In genomic region chr9:21314367-21315140, GRCm38 (mm10) we compare ENCODE assay signal across 1 mouse cellular context.
A peak's percentile ranks its signal among the peaks of the same experiment; 100 is the strongest.
TF ChIP-seq lines count a peak whose summit lies in the region.

No protein-coding gene starts in this region.

TF ChIP-seq in MEL, 35 proteins besides CTCF, POLR2A, EP300 and RAD21 (continued from another document):
- TF ChIP-seq POLR2AphosphoS5 (IDR thresholded peaks at IDR 0.05; ENCODE audit: borderline replicate concordance, low read depth, low read length): no peak
- 0 out of 2 replicates have a peak, but pooled peaks have one; percentile 14 for TF ChIP-seq NELFE (IDR thresholded peaks at IDR 0.05; ENCODE audit: low read depth, low read length)
- peak; percentile 36 for TF ChIP-seq MXI1 (IDR thresholded peaks at IDR 0.05; ENCODE audit: low read depth, low read length)
- no peak for TF ChIP-seq ZMIZ1 (IDR thresholded peaks at IDR 0.05; ENCODE audit: low read depth, low read length)
- no peak for TF ChIP-seq CHD2 (IDR thresholded peaks at IDR 0.05; ENCODE audit: low read length)
- TF ChIP-seq ZNF384 (IDR thresholded peaks at IDR 0.05; ENCODE audit: low read depth, low read length): no peak
- TF ChIP-seq GATA1 (IDR thresholded peaks at IDR 0.05; ENCODE audit: low read depth, low read length): peak; percentile 23; the same call in 1 of the 2 replicates
- TF ChIP-seq ETS1 (IDR thresholded peaks at IDR 0.05; ENCODE audit: low read depth, low read length): 0 out of 2 replicates have a peak, but pooled peaks have one; percentile 24
- no peak for TF ChIP-seq ELF1 (IDR thresholded peaks at IDR 0.05; ENCODE audit: low read depth, low read length)
- no peak for TF ChIP-seq POLR2AphosphoS2 (IDR thresholded peaks at IDR 0.05; ENCODE audit: low read length)
- no peak for TF ChIP-seq E2F4 (IDR thresholded peaks at IDR 0.05; ENCODE audit: borderline replicate concordance, low read depth, low read length)
- TF ChIP-seq UBTF (IDR thresholded peaks at IDR 0.05; ENCODE audit: borderline replicate concordance, insufficient read depth, low read depth, low read length): no peak
- no peak for TF ChIP-seq USF1 (IDR thresholded peaks at IDR 0.05; ENCODE audit: low read depth, low read length)
- no peak for TF ChIP-seq MYB (IDR thresholded peaks at IDR 0.05; ENCODE audit: low read depth, low read length)
- no peak for TF ChIP-seq BHLHE40 (IDR thresholded peaks at IDR 0.05; ENCODE audit: borderline replicate concordance, low read depth, low read length)
- no peak for TF ChIP-seq KAT2A (conservative IDR thresholded peaks at IDR 0.05; ENCODE audit: low read depth, low read length)
- no peak for TF ChIP-seq JUND (IDR thresholded peaks at IDR 0.05; ENCODE audit: low read depth, low read length)
- no peak for TF ChIP-seq GABPA (IDR thresholded peaks at IDR 0.05; ENCODE audit: low read depth, low read length)
- no peak; the same call in 1 of the 2 replicates for TF ChIP-seq ZC3H11A (IDR thresholded peaks at IDR 0.05; ENCODE audit: low read depth, low read length)
- TF ChIP-seq NRF1 (IDR thresholded peaks at IDR 0.05; ENCODE audit: insufficient read depth, low read depth, low read length, poor library complexity, severe bottlenecking): no peak
- no peak for TF ChIP-seq RCOR1 (IDR thresholded peaks at IDR 0.05; ENCODE audit: low read depth, low read length)
- no peak for TF ChIP-seq MAFK (IDR thresholded peaks at IDR 0.05; ENCODE audit: borderline replicate concordance, low read depth, low read length)
- no peak for TF ChIP-seq MEF2A (IDR thresholded peaks at IDR 0.05; ENCODE audit: extremely low read depth, insufficient replicate concordance, low read depth, low read length, poor library complexity, severe bottlenecking)
- TF ChIP-seq HCFC1 (IDR thresholded peaks at IDR 0.05; ENCODE audit: low read depth, low read length): no peak
- TF ChIP-seq MAX (IDR thresholded peaks at IDR 0.05; ENCODE audit: low read length): 0 out of 2 replicates have a peak, but pooled peaks have one; percentile 35
- TF ChIP-seq CHD1 (IDR thresholded peaks at IDR 0.05; ENCODE audit: low read depth, low read length): no peak
- TF ChIP-seq TBP (IDR thresholded peaks at IDR 0.05; ENCODE audit: low read depth, low read length): peak; percentile 65; the same call in 1 of the 2 replicates
- TF ChIP-seq SIN3A (IDR thresholded peaks at IDR 0.05; ENCODE audit: low read length): peak; percentile 61; the same call in 1 of the 2 replicates
- no peak for TF ChIP-seq ZKSCAN1 (IDR thresholded peaks at IDR 0.05; ENCODE audit: low read depth, low read length)
- peak; percentile 17; the same call in 1 of the 2 replicates for TF ChIP-seq SMC3 (IDR thresholded peaks at IDR 0.05; ENCODE audit: low read depth, low read length)
- no peak for TF ChIP-seq USF2 (IDR thresholded peaks at IDR 0.05; ENCODE audit: borderline replicate concordance in 1 of 2, insufficient read depth in 1 of 2, low read depth in 1 of 2, low read length in 2 of 2)
- TF ChIP-seq MYC (IDR thresholded peaks at IDR 0.05; ENCODE audit: low read depth, low read length): no peak
